Mouse (Mus musculus): ENCODE measurements around the gene Tmem145.
"Not testable (repeated sequence)": the region's sequence is repeated elsewhere in the genome, so short reads cannot be mapped to it uniquely, and the experiment has no call there.

The Tmem145 gene

GRCm38 (mm10) chr7:25322058-25322484 is 16.2 kb downstream of the Tmem145 start:
- peak; percentile 57 for DNase-seq (ENCODE audit: low spot score)

- DNase-seq (ENCODE audit: low spot score) = no peak
Measured at GRCm38 (mm10) chr7:25323219-25323618, 17.3 kb downstream of the Tmem145 start.

- not testable (repeated sequence) for DNase-seq (ENCODE audit: low spot score)
Measured at GRCm38 (mm10) chr7:25325431-25325830, 19.5 kb downstream of the Tmem145 start.

- DNase-seq (ENCODE audit: low spot score) = no peak
Measured at GRCm38 (mm10) chr7:25326233-25326632, 20.3 kb downstream of the Tmem145 start.

- peak; percentile 89 for DNase-seq (ENCODE audit: low spot score)
Measured at GRCm38 (mm10) chr7:25333596-25334307, 27.8 kb downstream of the Tmem145 start.

GRCm38 (mm10) chr7:25334472-25334871 is 28.6 kb downstream of the Tmem145 start:
- DNase-seq (ENCODE audit: low spot score) = no peak

GRCm38 (mm10) chr7:25339329-25339728 is 33.4 kb downstream of the Tmem145 start:
- DNase-seq (ENCODE audit: low spot score) = no peak

GRCm38 (mm10) chr7:25341000-25341784 is 35.3 kb downstream of the Tmem145 start:
- DNase-seq (ENCODE audit: low spot score) = no peak

GRCm38 (mm10) chr7:25348861-25349260 is 43.0 kb downstream of the Tmem145 start:
- DNase-seq (ENCODE audit: low spot score) = no peak

- DNase-seq (ENCODE audit: low spot score) = peak; percentile 75
Measured at GRCm38 (mm10) chr7:25358721-25359206, 52.9 kb downstream of the Tmem145 start.

GRCm38 (mm10) chr7:25363151-25363550 is 57.2 kb downstream of the Tmem145 start:
- peak; percentile 44 for DNase-seq (ENCODE audit: low spot score)

GRCm38 (mm10) chr7:25363632-25364031 is 57.7 kb downstream of the Tmem145 start:
- DNase-seq (ENCODE audit: low spot score) = no peak
